Comparison of ENCODE assay signal across 8 mouse cellular contexts in the genomic region with DNA sequence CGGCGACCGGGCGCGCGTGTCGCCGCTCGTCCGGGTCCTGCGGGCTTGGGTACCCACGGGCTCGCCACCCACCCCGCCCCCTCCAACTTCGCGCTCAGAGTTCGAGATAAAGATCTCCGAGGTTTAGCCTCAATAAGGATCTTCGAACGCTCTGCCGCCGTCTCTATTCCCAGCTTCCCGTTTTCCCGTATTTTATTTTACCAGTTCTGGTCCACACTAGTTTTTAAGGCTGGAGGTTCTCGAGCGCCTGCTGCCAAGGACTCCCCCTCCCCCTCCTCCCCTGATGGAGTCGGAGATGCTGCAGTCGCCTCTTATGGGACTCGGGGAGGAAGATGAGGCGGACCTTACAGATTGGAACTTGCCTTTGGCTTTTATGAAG. TPM values are rescaled to one million over a fixed set of nuclear protein-coding genes. Genes with fewer than 3 reads are reported as not detected.
DNase-seq lines count a peak whose midpoint lies in the region; ATAC-seq and TF ChIP-seq lines count a peak whose summit lies in the region.

No protein-coding gene starts in this region.

- no peaks in the 10 kb centered on the region for H3K9me3 ChIP-seq in lung, postnatal 0 days (ENCODE audit: low read length)
- no peaks in the 10 kb centered on the region for H3K9me3 ChIP-seq in forebrain, embryonic 16.5 days (ENCODE audit: control insufficient read depth, low read length)
- H3K9me3 ChIP-seq in liver, embryonic 16.5 days (replicated peaks; ENCODE audit: control insufficient read depth, low read length) = no peaks in the 10 kb centered on the region

- WGBS in lung, postnatal 0 days = under 1% methylated on average over 30 of the region's 30 CpGs
- WGBS in forebrain, embryonic 16.5 days = under 1% methylated on average over 29 of the region's 30 CpGs
- under 1% methylated on average over 30 of the region's 30 CpGs for WGBS in liver, embryonic 16.5 days (ENCODE audit: insufficient replicate concordance)

- no peaks in the 10 kb centered on the region for H3K27me3 ChIP-seq in lung, postnatal 0 days (replicated peaks; ENCODE audit: insufficient read depth, low read length)
- no peaks in the 10 kb centered on the region for H3K27me3 ChIP-seq in forebrain, embryonic 16.5 days (replicated peaks; ENCODE audit: control insufficient read depth, insufficient read depth, low read length)
- H3K27me3 ChIP-seq in liver, embryonic 16.5 days (ENCODE audit: control insufficient read depth, insufficient read depth, low read depth, low read length) = no peaks in the 10 kb centered on the region

- no peaks in the 10 kb centered on the region for H3K4me1 ChIP-seq in lung, postnatal 0 days (ENCODE audit: insufficient read depth, low read depth, low read length)
- H3K4me1 ChIP-seq in forebrain, embryonic 16.5 days (replicated peaks; ENCODE audit: control insufficient read depth, insufficient read depth, low read length) = peaks cover 10% of the 10 kb centered on the region
- peaks cover 12% of the 10 kb centered on the region for H3K4me1 ChIP-seq in liver, embryonic 16.5 days (ENCODE audit: control insufficient read depth, low read depth, low read length)

- H3K4me2 ChIP-seq in lung, postnatal 0 days (replicated peaks; ENCODE audit: low read depth, low read length) = peak overlapping the region; percentile 94
- H3K4me2 ChIP-seq in forebrain, embryonic 16.5 days (ENCODE audit: low read length) = peak overlapping the region; percentile 96
- peak overlapping the region; percentile 75 for H3K4me2 ChIP-seq in liver, embryonic 16.5 days (ENCODE audit: low read depth, low read length)

- H3K36me3 ChIP-seq in lung, postnatal 0 days (ENCODE audit: insufficient read depth, low read length) = no peaks in the 10 kb centered on the region
- no peaks in the 10 kb centered on the region for H3K36me3 ChIP-seq in forebrain, embryonic 16.5 days (ENCODE audit: control insufficient read depth, insufficient read depth)
- no peaks in the 10 kb centered on the region for H3K36me3 ChIP-seq in liver, embryonic 16.5 days (ENCODE audit: control insufficient read depth, insufficient read depth)

- peak overlapping the region; percentile 95 for H3K9ac ChIP-seq in lung, postnatal 0 days (replicated peaks; ENCODE audit: low read depth)
- H3K9ac ChIP-seq in forebrain, embryonic 16.5 days (replicated peaks; ENCODE audit: low read depth, low read length) = peak overlapping the region; percentile 94
- H3K9ac ChIP-seq in liver, embryonic 16.5 days (ENCODE audit: low read depth, low read length) = peak overlapping the region; percentile 92

- peak overlapping the region; percentile 77; the same call in 1 of the 2 replicates for H3K27ac ChIP-seq in lung, postnatal 0 days (ENCODE audit: low read length)
- peak overlapping the region; percentile 79; the same call in 1 of the 2 replicates for H3K27ac ChIP-seq in forebrain, embryonic 16.5 days (ENCODE audit: low read length)
- 0 out of 2 replicates have a peak overlapping the region, but pooled peaks have one; percentile 42 for H3K27ac ChIP-seq in liver, embryonic 16.5 days (ENCODE audit: low read length)

- peak overlapping the region; percentile 93 for H3K4me3 ChIP-seq in lung, postnatal 0 days (ENCODE audit: low read depth, low read length)
- H3K4me3 ChIP-seq in forebrain, embryonic 16.5 days (replicated peaks; ENCODE audit: low read length) = peak overlapping the region; percentile 98
- H3K4me3 ChIP-seq in liver, embryonic 16.5 days (ENCODE audit: low read depth, low read length) = peak overlapping the region; percentile 85

- no peak for TF ChIP-seq EP300 in lung, postnatal 0 days (IDR thresholded peaks at IDR 0.05)

- no peak for TF ChIP-seq CTCF in lung, postnatal 0 days (IDR thresholded peaks at IDR 0.05)

- ATAC-seq in lung, postnatal 0 days = no peak
- no peak for ATAC-seq in forebrain, embryonic 16.5 days
- no peak for ATAC-seq in liver, embryonic 16.5 days (ENCODE audit: low read depth)

- DNase-seq in adrenal gland, adult 2 months = peak; percentile 39
- DNase-seq in adrenal gland, adult 8-10 months = no peak
- peak; percentile 6 for DNase-seq in lung, postnatal 0 days (ENCODE audit: low spot score)
- no peak for DNase-seq in lung, postnatal 25 days (ENCODE audit: low spot score)
- no peak for DNase-seq in right cerebral cortex, adult 18-20 months
- no peak for DNase-seq in thymus, postnatal 25 days

RNA-seq across cellular contexts. Expression of a gene that starts 0.8 kb away (rescaled TPM):
- total RNA-seq in adrenal gland, adult 2 months (2021) = 10 to 100 TPM; 43.7 to 47.7 TPM
- 37.7 and 45.2 TPM in 2 replicates for polyA plus RNA-seq in adrenal gland, adult 2 months (2012; rRNA removed)
- total RNA-seq in adrenal gland, adult 8-10 months (2022) = 10 to 100 TPM; 57.6 to 74.5 (median 59.9) TPM
- polyA plus RNA-seq in lung, postnatal 0 days (2015; fragmentation: Nextera tagmentation; extraction: Ambion mirVana) = 5.3 and 5.6 TPM in 2 replicates
- polyA plus RNA-seq in forebrain, embryonic 16.5 days (2015; fragmentation: Nextera tagmentation; extraction: Ambion mirVana) = 8.5 and 11.3 TPM in 2 replicates
- polyA plus RNA-seq in liver, embryonic 16.5 days (2015; fragmentation: Nextera tagmentation; extraction: Ambion mirVana) = 3.6 and 3.9 TPM in 2 replicates

RNA-seq across cellular contexts. Expression of a gene that starts 56.0 kb away (rescaled TPM):
- 1 to 10 TPM; 2.2 to 4.9 TPM for total RNA-seq in adrenal gland, adult 2 months (2021)
- polyA plus RNA-seq in adrenal gland, adult 2 months (2012; rRNA removed) = 1.9 and 2.2 TPM in 2 replicates
- 1 to 10 TPM; 2.4 to 8.5 (median 5.4) TPM for total RNA-seq in adrenal gland, adult 8-10 months (2022)
- 1.7 and 2.1 TPM in 2 replicates for polyA plus RNA-seq in lung, postnatal 0 days (2015; fragmentation: Nextera tagmentation; extraction: Ambion mirVana)
- polyA plus RNA-seq in forebrain, embryonic 16.5 days (2015; fragmentation: Nextera tagmentation; extraction: Ambion mirVana) = 8.6 and 9.8 TPM in 2 replicates
- 0.02 TPM in 2 replicates for polyA plus RNA-seq in liver, embryonic 16.5 days (2015; fragmentation: Nextera tagmentation; extraction: Ambion mirVana)

Comparison
In these comparisons a context has a peak if more than half of its experiments do, and no peak if none do; other contexts are left out.
1. DNase-seq: peak in adrenal gland, adult 2 months (single experiment) and lung, postnatal 0 days (single experiment); none in adrenal gland, adult 8-10 months (single experiment), lung, postnatal 25 days (single experiment), right cerebral cortex, adult 18-20 months (single experiment) and thymus, postnatal 25 days (single experiment).
2. Peak in every context shown above with its lines, with median percentiles within 50 percentile points of each other: H3K27ac ChIP-seq, H3K4me2 ChIP-seq, H3K4me3 ChIP-seq and H3K9ac ChIP-seq.